Mouse (Mus musculus) stomach, embryonic 15.5 days (tissue): Measurements from ENCODE around the gene Fos. TPM values are rescaled to one million over a fixed set of nuclear protein-coding genes. Genes with fewer than 3 reads are reported as not detected.

Source experiments
- ATAC-seq: fragments of 200-750 bp; cut with Nextera tagmentation; 2 replicates; pipeline ENCODE4 v1.8.0; 2017; ENCODE audit warnings: low read depth, moderate number of reproducible peaks, moderate TSS enrichment; ENCODE audit not compliant: insufficient read depth, low FRiP score
- H3K27ac ChIP-seq: fragments of 300-500 bp; sonication (generic); 2 replicates; pipeline ENCODE4 v1.5.1; 2015; ENCODE audit warnings: mild to moderate bottlenecking, inconsistent platforms
- H3K27me3 ChIP-seq: fragments of 300-500 bp; sonication (generic); replicated peaks from 2 replicates; pipeline ENCODE4 v1.6.1; 2015; ENCODE audit warnings: inconsistent platforms
- H3K36me3 ChIP-seq: fragments of 300-500 bp; sonication (generic); 2 replicates; pipeline ENCODE4 v1.6.1; 2015; ENCODE audit warnings: inconsistent platforms
- H3K4me1 ChIP-seq: fragments of 300-500 bp; sonication (generic); 2 replicates; pipeline ENCODE4 v1.6.1; 2015; ENCODE audit warnings: inconsistent platforms
- H3K4me2 ChIP-seq: fragments of 300-500 bp; sonication (generic); 2 replicates; pipeline ENCODE4 v1.6.1; 2015; ENCODE audit warnings: mild to moderate bottlenecking, inconsistent platforms
- H3K4me3 ChIP-seq: fragments of 300-500 bp; sonication (generic); replicated peaks from 2 replicates; pipeline ENCODE4 v1.5.1; 2015; ENCODE audit warnings: inconsistent platforms
- H3K9ac ChIP-seq: fragments of 300-500 bp; sonication (generic); 2 replicates; pipeline ENCODE4 v1.6.1; 2015; ENCODE audit warnings: inconsistent platforms
- H3K9me3 ChIP-seq: fragments of 300-500 bp; sonication (generic); 2 replicates; pipeline ENCODE4 v1.6.1; 2016; ENCODE audit warnings: inconsistent platforms
- WGBS: fragments of 180-500 bp; shearing (Covaris S2); methylation state at CpG from one replicate; pipeline ENCODE4 v1.1.7; 2015; 5-methylcytosine and 5-hydroxymethylcytosine counted together
- polyA plus RNA-seq: library from polyadenylated mRNA; unstranded; fragments of >200 nt; fragmentation: Nextera tagmentation; extraction: Ambion mirVana; gene quantifications from 2 replicates; pipeline ENCODE4 v1.2.1, GENCODE M21; 2015

Fos gene
- polyA plus RNA-seq, 1 experiment from 2014 or later = 16.4 TPM

DNA sequence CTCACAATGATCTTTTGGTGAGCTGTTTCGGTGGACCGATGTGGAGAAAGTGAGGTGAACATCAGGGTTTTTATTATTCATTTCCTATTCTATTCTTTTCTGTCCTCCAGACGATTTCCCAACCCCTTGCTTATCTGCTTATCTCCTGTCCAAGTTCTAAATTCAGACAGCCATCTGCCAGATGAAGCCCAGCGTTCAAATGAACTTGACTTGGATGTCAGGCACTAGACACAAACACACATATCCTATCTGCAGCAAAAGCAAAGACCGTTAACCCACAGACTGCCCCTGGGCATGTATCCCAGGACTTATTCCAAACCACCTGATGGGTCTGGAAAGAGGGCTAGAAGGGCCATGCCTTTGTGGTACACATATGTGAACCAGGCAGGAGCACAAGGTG is 9.3 kb upstream of the Fos start:
- H3K27ac ChIP-seq = no peak overlapping the region
- H3K4me3 ChIP-seq = no peak overlapping the region
- no peak overlapping the region for H3K4me2 ChIP-seq
- 66% methylated on average over 5 of the region's 5 CpGs for WGBS
- no peaks in the 10 kb centered on the region for H3K27me3 ChIP-seq
- H3K36me3 ChIP-seq = no peaks in the 10 kb centered on the region
- no peak overlapping the region for H3K9ac ChIP-seq
- no peak for ATAC-seq
- peaks cover 22% of the 10 kb centered on the region for H3K4me1 ChIP-seq
- no peaks in the 10 kb centered on the region for H3K9me3 ChIP-seq

DNA sequence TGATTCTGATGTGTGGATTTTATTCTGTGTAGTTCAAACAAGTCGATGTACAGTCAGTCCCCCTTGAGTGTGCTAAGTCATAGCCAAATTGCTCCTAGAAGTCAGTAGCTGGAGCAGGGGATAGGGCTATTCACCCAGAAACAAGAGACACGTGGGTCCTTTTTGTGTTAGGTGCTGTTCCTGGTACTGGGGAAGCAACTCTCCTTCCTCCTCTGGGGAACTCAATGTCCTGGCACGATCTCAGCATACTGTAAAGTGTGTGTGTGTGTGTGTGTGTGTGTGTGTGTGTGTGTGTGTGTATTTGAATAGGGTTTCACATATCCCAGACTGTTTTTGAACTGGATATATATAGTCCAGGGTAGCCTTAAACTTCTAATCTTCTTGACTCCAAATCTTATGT is 8.8 kb upstream of the Fos start:
- no peak overlapping the region for H3K4me3 ChIP-seq
- no peaks in the 10 kb centered on the region for H3K36me3 ChIP-seq
- peaks cover 18% of the 10 kb centered on the region for H3K4me1 ChIP-seq
- WGBS = 53% methylated on average over 3 of the region's 3 CpGs
- no peaks in the 10 kb centered on the region for H3K27me3 ChIP-seq
- H3K4me2 ChIP-seq = no peak overlapping the region
- ATAC-seq = no peak
- H3K9me3 ChIP-seq = no peaks in the 10 kb centered on the region
- no peak overlapping the region for H3K9ac ChIP-seq
- no peak overlapping the region for H3K27ac ChIP-seq

- H3K27ac ChIP-seq = no peak overlapping the region
- no peaks in the 10 kb centered on the region for H3K27me3 ChIP-seq
- H3K4me1 ChIP-seq = peaks cover 22% of the 10 kb centered on the region
- no peaks in the 10 kb centered on the region for H3K36me3 ChIP-seq
- H3K4me2 ChIP-seq = no peak overlapping the region
- H3K9ac ChIP-seq = no peak overlapping the region
- ATAC-seq = no peak
- H3K4me3 ChIP-seq = no peak overlapping the region
- no peaks in the 10 kb centered on the region for H3K9me3 ChIP-seq
- WGBS = 69% methylated on average over 14 of the region's 14 CpGs
Measured at GRCm38 (mm10) chr12:85467854-85468253, 5.8 kb upstream of the Fos start.

- Histone ChIP-seq H3K4me2 (no peak overlapping the region), H3K27me3 (no peaks in the 10 kb centered on the region), H3K9ac (no peak overlapping the region), H3K4me3 (no peak overlapping the region), H3K27ac (no peak overlapping the region), H3K36me3 (no peaks in the 10 kb centered on the region), H3K4me1 (peaks cover 22% of the 10 kb centered on the region), H3K9me3 (no peaks in the 10 kb centered on the region)
- WGBS = 71% methylated on average over 12 of the region's 12 CpGs
- no peak for ATAC-seq
Measured at GRCm38 (mm10) chr12:85468666-85469065, 5.0 kb upstream of the Fos start.

GRCm38 (mm10) chr12:85471920-85472655 is 1.6 kb upstream of the Fos start:
- Histone ChIP-seq H3K9ac (0 out of 2 replicates have a peak overlapping the region, but pooled peaks have one; percentile 23), H3K4me2 (peak overlapping the region; percentile 98), H3K4me1 (peaks cover 31% of the 10 kb centered on the region), H3K36me3 (no peaks in the 10 kb centered on the region), H3K9me3 (no peaks in the 10 kb centered on the region), H3K27ac (peak overlapping the region; percentile 88), H3K4me3 (peak overlapping the region; percentile 55), H3K27me3 (peaks cover 9% of the 10 kb centered on the region; the same call in 1 of the 2 replicates)
- under 1% methylated on average over 42 of the region's 42 CpGs for WGBS
- ATAC-seq = peak; percentile 43

- ATAC-seq = no peak
- H3K9ac ChIP-seq = 0 out of 2 replicates have a peak overlapping the region, but pooled peaks have one; percentile 23
- peak overlapping the region; percentile 98 for H3K4me2 ChIP-seq
- peaks cover 9% of the 10 kb centered on the region; the same call in 1 of the 2 replicates for H3K27me3 ChIP-seq
- peak overlapping the region; percentile 88 for H3K27ac ChIP-seq
- under 1% methylated on average over 21 of the region's 23 CpGs for WGBS
- no peaks in the 10 kb centered on the region for H3K9me3 ChIP-seq
- H3K36me3 ChIP-seq = no peaks in the 10 kb centered on the region
- H3K4me3 ChIP-seq = peak overlapping the region; percentile 55
- H3K4me1 ChIP-seq = peaks cover 24% of the 10 kb centered on the region
Measured at GRCm38 (mm10) chr12:85472656-85473410, 857 bp upstream of the Fos start.

DNA sequence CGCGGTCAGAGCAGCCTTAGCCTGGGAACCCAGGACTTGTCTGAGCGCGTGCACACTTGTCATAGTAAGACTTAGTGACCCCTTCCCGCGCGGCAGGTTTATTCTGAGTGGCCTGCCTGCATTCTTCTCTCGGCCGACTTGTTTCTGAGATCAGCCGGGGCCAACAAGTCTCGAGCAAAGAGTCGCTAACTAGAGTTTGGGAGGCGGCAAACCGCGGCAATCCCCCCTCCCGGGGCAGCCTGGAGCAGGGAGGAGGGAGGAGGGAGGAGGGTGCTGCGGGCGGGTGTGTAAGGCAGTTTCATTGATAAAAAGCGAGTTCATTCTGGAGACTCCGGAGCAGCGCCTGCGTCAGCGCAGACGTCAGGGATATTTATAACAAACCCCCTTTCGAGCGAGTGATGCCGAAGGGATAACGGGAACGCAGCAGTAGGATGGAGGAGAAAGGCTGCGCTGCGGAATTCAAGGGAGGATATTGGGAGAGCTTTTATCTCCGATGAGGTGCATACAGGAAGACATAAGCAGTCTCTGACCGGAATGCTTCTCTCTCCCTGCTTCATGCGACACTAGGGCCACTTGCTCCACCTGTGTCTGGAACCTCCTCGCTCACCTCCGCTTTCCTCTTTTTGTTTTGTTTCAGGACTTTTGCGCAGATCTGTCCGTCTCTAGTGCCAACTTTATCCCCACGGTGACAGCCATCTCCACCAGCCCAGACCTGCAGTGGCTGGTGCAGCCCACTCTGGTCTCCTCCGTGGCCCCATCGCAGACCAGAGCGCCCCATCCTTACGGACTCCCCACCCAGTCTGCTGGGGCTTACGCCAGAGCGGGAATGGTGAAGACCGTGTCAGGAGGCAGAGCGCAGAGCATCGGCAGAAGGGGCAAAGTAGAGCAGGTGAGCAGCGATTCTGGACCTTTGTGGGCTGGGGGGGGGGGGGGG is 875 bp downstream of the Fos start:
- Histone ChIP-seq H3K27me3 (peaks cover 9% of the 10 kb centered on the region; the same call in 1 of the 2 replicates), H3K36me3 (no peaks in the 10 kb centered on the region)

GRCm38 (mm10) chr12:85475232-85475919 is 1.7 kb downstream of the Fos start:
- H3K9me3 ChIP-seq = no peaks in the 10 kb centered on the region
- no peak for ATAC-seq
- peaks cover 24% of the 10 kb centered on the region for H3K4me1 ChIP-seq
- H3K9ac ChIP-seq = no peak overlapping the region
- peak overlapping the region; percentile 98 for H3K4me2 ChIP-seq
- H3K36me3 ChIP-seq = no peaks in the 10 kb centered on the region
- 29% methylated on average over 15 of the region's 16 CpGs for WGBS
- H3K27ac ChIP-seq = no peak overlapping the region
- H3K27me3 ChIP-seq = peaks cover 9% of the 10 kb centered on the region; the same call in 1 of the 2 replicates
- H3K4me3 ChIP-seq = peak overlapping the region; percentile 55

More for the DNA sequence above, 875 bp downstream of the Fos start:
- H3K4me3 ChIP-seq = peak overlapping the region; percentile 55
- peak overlapping the region; percentile 35 for H3K9ac ChIP-seq
- H3K9me3 ChIP-seq = no peaks in the 10 kb centered on the region
- peak; percentile 6; the same call in 1 of the 2 replicates for ATAC-seq
- peaks cover 24% of the 10 kb centered on the region for H3K4me1 ChIP-seq
- H3K27ac ChIP-seq = peak overlapping the region; percentile 88
- peak overlapping the region; percentile 98 for H3K4me2 ChIP-seq
- 1% methylated on average over 49 of the region's 49 CpGs for WGBS

GRCm38 (mm10) chr12:85475920-85476828 is 2.5 kb downstream of the Fos start:
- Histone ChIP-seq H3K4me2 (peak overlapping the region; percentile 98; the same call in 1 of the 2 replicates), H3K27me3 (peaks cover 9% of the 10 kb centered on the region; the same call in 1 of the 2 replicates), H3K9ac (no peak overlapping the region), H3K36me3 (no peaks in the 10 kb centered on the region), H3K27ac (no peak overlapping the region), H3K4me3 (no peak overlapping the region), H3K4me1 (peaks cover 24% of the 10 kb centered on the region), H3K9me3 (no peaks in the 10 kb centered on the region)
- ATAC-seq = no peak
- WGBS = 65% methylated on average over 23 of the region's 23 CpGs

GRCm38 (mm10) chr12:85477219-85477618 is 3.5 kb downstream of the Fos start:
- 73% methylated on average over 4 of the region's 4 CpGs for WGBS
- no peak overlapping the region for H3K4me2 ChIP-seq
- no peak overlapping the region for H3K4me3 ChIP-seq
- no peak overlapping the region for H3K9ac ChIP-seq
- H3K9me3 ChIP-seq = no peaks in the 10 kb centered on the region
- peaks cover 9% of the 10 kb centered on the region; the same call in 1 of the 2 replicates for H3K27me3 ChIP-seq
- no peak overlapping the region for H3K27ac ChIP-seq
- ATAC-seq = no peak
- H3K36me3 ChIP-seq = no peaks in the 10 kb centered on the region
- H3K4me1 ChIP-seq = peaks cover 15% of the 10 kb centered on the region
